Mouse (Mus musculus): Measurements from ENCODE around the gene Zan.

DNA sequence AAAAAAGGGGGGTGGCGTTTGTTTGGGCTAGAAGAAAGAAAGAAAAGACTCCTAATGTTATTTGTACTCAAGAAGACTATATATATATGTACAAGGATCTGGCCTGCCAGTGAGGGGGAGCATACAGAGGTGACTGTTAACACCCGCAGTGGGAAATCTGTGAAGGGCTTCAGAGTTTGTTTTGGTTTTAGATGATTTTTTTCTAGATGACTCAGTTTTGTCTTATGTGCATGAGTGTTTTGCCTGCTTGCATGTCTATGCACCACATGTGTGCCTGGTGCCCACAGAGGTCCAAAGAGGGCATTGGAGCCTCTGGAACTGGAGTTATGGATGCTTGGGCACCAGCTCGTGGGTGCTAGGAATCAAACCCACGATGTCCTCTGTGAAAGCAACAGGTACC lies 129.9 kb downstream of the Zan start:
- TF ChIP-seq EP300 (optimal IDR thresholded peaks at IDR 0.05) (no peak), CTCF (IDR thresholded peaks at IDR 0.05; ENCODE audit: low read depth) (no peak)

Measured in stomach, postnatal 0 days (tissue).